Mouse (Mus musculus): Measurements from ENCODE around the gene Rbfox1.

DNA sequence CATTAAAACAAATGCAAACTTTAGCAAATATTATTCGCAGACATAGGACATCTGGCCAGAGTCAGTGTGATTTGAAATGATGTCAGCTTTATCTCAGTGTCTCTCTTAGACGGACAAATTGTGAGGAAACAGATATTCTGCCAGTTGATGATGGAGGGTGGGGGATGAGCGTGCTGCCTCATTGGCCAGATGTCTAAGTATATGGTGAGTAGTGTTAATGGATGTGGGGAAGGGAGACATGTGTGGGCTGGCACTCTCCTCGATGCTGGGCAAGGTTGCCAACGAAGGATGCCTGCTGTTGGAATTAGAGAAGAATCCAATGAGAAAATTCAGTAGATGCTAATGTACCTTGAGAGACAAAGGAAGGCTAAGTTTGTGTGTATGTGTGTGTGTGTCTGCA lies 25.6 kb downstream of the Rbfox1 start:
- no peak for TF ChIP-seq GATA1 (IDR thresholded peaks at IDR 0.05; ENCODE audit: borderline replicate concordance, low read length)
- no peak for TF ChIP-seq FLI1 (IDR thresholded peaks at IDR 0.05; ENCODE audit: low read length)

Data from megakaryocyte, embryonic 14.5 days (primary cell).